Mouse (Mus musculus): ENCODE data around the gene Olfr267. TPM values are rescaled to one million over a fixed set of nuclear protein-coding genes. Genes with fewer than 3 reads are reported as not detected.

Olfr267 gene
- not detected for total RNA-seq (2023)

DNA sequence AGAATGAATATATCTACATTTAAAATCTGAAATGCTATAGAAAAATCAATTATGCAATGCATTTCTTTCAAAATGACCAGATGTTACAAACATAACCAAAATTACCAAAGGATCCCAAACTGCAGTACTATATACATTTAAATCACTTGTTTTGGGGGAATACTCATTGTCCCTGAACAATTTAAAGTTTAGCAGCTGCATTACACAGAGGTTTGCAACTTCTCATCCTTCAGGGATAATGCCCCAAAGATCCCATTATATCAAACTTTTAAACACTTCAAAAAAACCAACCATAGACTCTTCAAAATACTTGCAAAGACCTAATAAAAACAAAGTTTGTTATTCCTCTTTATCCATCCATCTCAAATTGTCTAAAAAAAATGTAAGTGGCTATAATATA lies at the start of gene Olfr267:
Olfr267 (minus strand) TSS at position 101 of the 400 bp plus-strand sequence.

Other genes with a start within 250 kb of the Olfr267 start
- not detected for gene Lpar1, start 233.8 kb downstream of the Olfr267 start, total RNA-seq (2023)
- gene Ecpas, start 125.0 kb upstream of the Olfr267 start, total RNA-seq (2023) = 92.1 TPM
- not detected for gene Zkscan16, start 155.9 kb upstream of the Olfr267 start, total RNA-seq (2023)
- 2.0 TPM for gene Ptgr1, start 199.4 kb upstream of the Olfr267 start, total RNA-seq (2023)
- gene Dnajc25, start 207.3 kb upstream of the Olfr267 start, total RNA-seq (2023) = 9.9 TPM
- gene Gm20503, start 215.5 kb upstream of the Olfr267 start, total RNA-seq (2023) = 4.0 TPM
- gene Gng10, start 247.4 kb upstream of the Olfr267 start, total RNA-seq (2023) = 35.9 TPM